Mouse (Mus musculus) right cerebral cortex, postnatal 25 days (tissue): Measurements from ENCODE around the gene Ski.

Experiments used
- DNase-seq: peaks from one replicate; pipeline ENCODE4 v3.0.0; 2022

Gene Ski

DNA sequence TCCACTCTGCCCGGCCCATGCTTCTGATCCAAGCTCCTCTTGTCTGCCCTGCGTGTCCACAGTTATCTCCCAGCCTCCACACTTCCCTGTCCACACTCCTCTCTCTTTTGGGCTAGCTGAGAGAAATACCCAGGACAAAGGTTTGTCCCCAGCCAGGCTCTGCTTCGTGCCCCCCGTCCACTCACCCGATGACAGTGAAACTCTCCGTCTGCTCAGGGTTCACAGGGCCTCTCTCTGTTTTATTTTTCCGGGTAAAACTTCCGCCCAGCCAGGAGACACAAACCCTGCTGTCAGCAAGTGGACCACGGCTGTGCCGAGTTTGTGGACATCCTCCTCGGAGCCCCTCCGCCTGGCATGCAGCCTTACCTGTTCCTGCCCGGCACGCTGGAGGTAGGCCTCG, 94.0 kb downstream of the Ski start:
- no peak for DNase-seq

DNA sequence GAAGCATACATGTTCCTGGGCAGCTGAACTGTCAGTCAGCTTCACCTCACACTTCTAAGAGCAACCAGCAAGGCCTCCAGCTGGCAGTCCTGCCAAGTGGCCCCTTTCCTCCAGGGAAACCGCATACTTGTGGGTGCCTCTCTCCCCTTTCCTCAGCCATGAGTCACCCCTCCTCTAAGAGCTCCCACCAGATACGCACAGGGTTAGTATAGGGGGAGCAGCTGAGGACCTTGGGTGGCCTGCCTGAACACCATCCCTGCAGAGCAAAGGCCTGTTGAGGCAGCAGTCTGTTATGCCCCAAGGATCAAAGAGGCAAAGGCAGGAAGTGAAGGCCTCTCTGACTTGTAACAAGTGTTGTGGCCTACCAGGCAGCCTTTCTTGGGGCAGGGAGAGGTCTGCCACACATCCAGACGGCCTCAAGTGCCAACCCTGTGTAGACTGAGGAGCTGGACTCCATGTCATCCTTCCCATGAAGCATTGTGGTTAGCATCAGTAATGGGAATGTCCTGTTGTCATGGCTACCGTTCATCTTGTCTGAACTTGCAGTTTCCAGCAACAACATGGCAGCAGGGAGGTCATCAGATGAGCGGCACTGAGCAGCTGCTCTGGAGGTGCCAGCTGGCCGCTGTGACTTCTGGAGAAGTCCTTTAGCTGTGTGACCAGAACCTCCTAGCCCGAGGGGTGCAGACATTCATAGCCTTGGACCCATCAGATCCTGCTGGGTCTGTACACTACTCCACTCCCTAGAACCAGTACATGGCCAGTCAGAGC, 95.6 kb downstream of the Ski start:
- DNase-seq: no peak

DNA sequence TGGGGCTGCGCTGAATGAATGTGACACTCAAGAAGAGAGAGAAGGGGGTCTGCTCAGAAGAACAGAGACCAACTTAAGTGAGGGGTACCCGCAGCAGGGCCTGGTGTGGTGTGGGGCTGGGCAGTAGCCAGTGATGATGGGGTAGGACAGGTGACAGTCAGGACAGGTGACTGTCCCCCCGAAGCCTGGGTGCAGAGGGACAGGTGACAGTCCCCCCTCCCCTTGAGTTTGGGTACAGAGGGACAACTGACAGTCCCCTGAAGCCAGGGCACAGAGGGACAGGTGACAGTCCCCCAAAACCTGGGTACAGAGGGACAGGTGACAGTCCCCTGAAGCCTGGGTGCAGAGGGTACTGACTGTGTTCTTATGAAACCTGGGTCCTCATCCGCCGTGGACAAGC, 96.2 kb downstream of the Ski start:
- no peak for DNase-seq

- DNase-seq: no peak
These were observed 97.1 kb downstream of the Ski start for GRCm38 (mm10) chr4:155125310-155125709.

DNA sequence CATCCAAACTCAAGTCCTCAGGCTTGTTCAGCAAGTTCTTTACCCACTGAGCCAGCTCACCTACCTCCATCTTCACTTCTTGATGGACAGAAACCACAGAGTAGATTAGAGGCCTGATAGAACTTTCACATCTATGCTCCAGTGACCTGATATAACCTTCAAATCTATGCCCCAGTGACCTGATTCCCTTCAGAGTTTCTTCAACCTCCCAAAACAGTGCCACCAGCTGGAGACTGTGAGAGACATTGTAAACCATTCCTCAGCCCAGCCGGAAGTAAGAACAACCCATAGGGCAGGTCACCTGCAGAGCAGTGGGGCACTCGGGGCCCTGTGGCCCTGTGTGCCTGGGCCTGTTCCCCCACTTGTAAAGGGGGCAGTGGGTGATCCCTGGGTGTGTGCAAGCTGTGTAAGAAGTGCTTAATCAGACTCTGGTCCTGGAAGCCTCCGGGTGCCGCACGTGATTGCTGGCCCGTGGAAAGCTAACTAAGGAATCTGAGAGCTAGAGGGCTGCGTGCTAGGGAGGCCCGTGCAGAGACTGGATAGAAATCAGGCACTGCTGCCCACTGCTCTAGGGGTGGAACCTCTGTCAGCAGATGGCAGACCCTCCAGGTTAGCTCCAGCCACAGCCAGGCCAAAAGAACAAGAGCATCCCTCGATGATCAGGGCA, 98.4 kb downstream of the Ski start:
- no peak for DNase-seq

GRCm38 (mm10) chr4:155122444-155123040, 99.8 kb downstream of the Ski start:
- peak; percentile 95 for DNase-seq

DNA sequence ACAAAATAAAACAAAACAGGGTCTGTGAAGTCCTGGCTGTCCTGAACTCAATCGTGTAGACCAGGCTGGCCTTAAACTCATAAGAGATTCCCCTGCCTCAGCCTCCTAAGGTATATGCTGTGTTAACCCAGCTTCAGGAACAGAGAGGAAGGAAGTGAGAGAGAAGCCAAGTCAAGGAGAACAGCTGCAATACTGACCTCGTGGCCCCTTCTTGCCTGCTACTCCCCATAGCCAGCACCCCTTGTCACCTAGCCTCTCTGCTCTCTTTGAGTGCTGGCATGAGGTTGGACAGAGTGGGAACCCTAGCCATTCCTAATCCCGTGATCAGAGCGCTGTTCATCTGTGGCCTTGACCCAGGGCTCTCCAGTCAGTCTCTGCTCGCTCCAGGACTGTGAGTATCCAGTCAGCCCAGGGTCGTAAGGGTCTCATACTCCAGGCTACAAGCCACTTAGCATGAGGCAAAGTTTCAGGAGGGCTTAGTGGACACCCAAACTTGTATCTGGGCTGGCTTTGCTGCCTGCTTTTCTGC, 100.4 kb downstream of the Ski start:
- DNase-seq: no peak

DNA sequence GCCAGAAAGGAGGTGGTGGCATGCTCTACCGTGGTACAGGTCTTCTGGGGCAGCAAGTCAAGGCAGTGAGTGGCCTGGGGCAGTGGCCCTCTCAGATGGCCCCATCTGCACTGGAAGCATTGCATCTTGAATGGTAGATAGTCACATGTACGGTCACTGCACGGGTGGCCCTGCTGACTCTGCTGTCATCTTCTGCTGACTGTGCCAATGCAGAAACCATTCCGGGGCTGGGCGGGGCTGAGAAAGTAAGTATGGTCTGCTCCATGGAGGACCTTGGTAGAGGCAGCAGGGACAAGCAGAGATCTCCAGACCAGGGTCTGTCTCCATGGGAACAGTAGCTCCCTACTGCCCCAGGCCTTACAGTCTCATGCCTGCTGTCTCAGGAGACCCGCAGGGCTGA, 101.2 kb downstream of the Ski start:
- DNase-seq: no peak

DNA sequence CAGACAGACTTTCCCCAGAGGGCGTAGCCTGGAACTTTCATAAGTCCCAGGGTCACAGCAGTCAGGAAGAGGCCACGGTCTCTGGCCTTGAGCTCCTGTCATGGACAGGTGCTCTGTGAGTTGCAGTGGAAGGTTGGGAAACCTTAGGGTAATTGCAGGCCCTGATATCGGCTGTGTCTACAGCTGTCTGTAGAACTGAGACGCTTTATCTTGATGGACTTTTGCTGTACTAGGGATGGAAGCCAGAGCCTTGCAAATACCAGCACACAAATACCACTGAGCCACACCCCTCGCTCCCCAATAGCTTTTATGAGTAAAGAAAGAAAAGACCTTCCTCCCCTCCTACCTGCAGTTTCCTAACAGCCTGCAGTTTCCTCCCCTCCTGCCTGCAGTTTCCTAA, 101.8 kb downstream of the Ski start:
- no peak for DNase-seq

DNA sequence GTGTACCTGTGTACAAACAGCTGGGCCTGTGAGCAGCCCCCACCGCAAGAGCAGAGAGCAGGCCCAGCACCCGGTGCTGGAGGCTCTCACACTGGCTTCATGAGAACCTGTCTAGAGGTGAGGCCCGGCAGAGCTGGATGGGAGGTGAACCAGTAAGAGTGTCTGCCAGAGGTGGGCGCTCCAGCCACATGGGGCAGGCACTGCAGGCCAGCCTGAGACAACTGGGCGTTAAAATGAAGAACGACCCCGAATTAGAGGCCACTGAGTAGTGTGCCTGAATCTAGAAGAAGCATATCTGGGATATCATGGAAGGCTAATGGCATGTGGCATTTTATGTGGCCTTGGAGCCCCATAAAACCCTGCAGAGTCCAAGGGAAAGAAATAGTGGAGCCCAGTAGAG, 102.4 kb downstream of the Ski start:
- no peak for DNase-seq

DNA sequence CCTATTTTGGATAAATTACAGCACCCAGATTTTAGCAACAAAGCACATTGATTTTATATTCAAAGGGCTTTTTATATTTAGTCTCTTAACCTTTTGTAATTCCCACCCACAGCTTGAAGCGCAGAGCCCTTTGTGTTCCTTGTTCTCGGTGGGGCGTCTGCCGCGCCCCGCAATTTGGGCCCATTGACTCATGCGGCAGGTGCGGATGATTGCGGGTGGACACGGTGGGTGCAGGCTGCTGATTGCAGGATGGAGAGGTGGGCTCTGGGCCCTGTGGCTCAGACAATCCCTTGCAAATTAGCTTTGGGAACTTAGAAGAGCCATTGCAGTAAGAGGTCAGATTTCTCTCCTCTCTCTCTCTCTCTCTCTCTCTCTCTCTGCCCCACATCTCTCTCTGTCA, 104.1 kb downstream of the Ski start:
- no peak for DNase-seq

- DNase-seq: no peak
These were observed 104.9 kb downstream of the Ski start for GRCm38 (mm10) chr4:155117396-155117978.

- DNase-seq: no peak
These were observed 105.8 kb downstream of the Ski start for GRCm38 (mm10) chr4:155116607-155117006.

DNA sequence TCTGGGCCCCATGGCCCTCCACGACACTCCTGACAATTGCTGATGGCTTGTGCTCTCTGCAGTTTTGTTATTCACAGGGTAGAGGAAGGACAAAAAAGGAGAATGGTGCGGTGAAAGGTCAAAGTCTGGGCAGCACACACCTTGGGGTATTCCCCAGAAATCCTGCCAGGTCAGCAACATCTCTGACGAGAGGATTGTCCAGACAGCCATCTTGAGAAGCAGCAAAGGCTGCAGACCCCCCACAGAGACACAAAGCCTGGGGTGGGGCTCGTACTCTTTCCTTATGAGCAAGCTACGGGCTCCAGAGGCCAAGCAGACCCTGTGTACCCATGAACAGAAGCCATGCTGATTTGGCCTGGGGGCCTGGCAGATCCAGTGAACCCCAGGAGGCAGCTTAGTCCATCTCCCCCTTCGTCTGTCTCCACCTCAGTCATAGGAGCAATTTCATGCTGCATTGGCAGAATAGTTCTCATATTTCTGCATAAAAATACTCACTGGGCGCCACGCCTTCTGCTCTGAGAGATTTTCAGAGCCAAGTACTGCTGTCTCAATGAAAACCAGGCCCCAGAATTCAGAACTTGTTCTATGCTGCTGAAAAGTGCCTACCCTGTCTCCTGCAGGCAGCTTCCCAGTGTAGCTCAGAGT, 108.5 kb downstream of the Ski start:
- DNase-seq: no peak

GRCm38 (mm10) chr4:155109471-155109870, 112.9 kb downstream of the Ski start:
- DNase-seq: no peak

DNA sequence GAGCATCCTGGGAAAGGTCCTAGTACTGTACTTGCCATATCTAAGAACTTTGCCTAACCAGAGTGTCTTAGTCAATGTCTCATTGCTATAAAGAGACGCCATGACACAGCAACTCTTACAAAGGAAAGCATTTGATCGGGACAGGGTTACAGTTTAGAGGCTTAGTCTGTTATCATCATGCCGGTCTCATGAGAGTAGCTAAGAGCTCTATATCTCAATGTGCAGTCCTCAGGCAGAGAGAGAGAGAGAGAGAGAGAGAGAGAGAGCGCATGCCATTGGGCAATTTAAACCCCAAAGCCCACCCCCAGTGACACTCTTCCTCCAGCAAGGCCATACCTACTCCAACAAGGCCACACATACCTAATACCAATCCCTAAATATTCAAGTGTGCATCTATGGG, 114.5 kb downstream of the Ski start:
- DNase-seq: no peak
